Mouse (Mus musculus): ENCODE data around the gene Prkci. TPM values are rescaled to one million over a fixed set of nuclear protein-coding genes. Genes with fewer than 3 reads are reported as not detected.

Gene Prkci
- total RNA-seq, 1 experiment = 95.2 TPM

- H3K9ac ChIP-seq (ENCODE audit: insufficient read depth, low read depth, low read length, poor library complexity, severe bottlenecking) = peak overlapping the region; percentile 93
- H3K27ac ChIP-seq (ENCODE audit: insufficient read depth, low read depth, low read length, poor library complexity, severe bottlenecking) = peak overlapping the region; percentile 100
- TF ChIP-seq ZNF384 (IDR thresholded peaks at IDR 0.05; ENCODE audit: low read depth, low read length) = no peak
- no peak for TF ChIP-seq MAFK (IDR thresholded peaks at IDR 0.05; ENCODE audit: insufficient read depth, low read depth, low read length)
- no peak for TF ChIP-seq CHD2 (IDR thresholded peaks at IDR 0.05; ENCODE audit: low read depth, low read length)
- no peak for TF ChIP-seq HCFC1 (IDR thresholded peaks at IDR 0.05; ENCODE audit: borderline replicate concordance, insufficient read depth, low read length)
- no peak for TF ChIP-seq ZC3H11A (IDR thresholded peaks at IDR 0.05; ENCODE audit: borderline replicate concordance, low read depth, low read length)
- peaks cover 5% of the 10 kb centered on the region; the same call in 1 of the 2 replicates for H3K36me3 ChIP-seq (ENCODE audit: control insufficient read depth, insufficient read depth, low read length, poor library complexity, severe bottlenecking)
- H3K4me3 ChIP-seq (ENCODE audit: insufficient read depth in 1 of 2, low read depth in 1 of 2, low read length in 2 of 2, poor library complexity in 1 of 2, severe bottlenecking in 1 of 2) = peak overlapping the region; percentile 85 to 99
- in situ Hi-C loops (cut with MboI; ENCODE audit: low sequenced_read_pairs in 2 of 2, unreplicated experiment in 2 of 2) = no loop called here
- H3K4me1 ChIP-seq (ENCODE audit: control insufficient read depth in 2 of 2, insufficient read depth in 2 of 2, low read length in 2 of 2, poor library complexity in 1 of 2) = peaks cover 19% of the 10 kb centered on the region in 2 experiments
- no peaks in the 10 kb centered on the region for H3K9me3 ChIP-seq (ENCODE audit: control insufficient read depth, insufficient read depth, low read depth, low read length)
- DNase-seq (ENCODE audit: low read depth, low spot score) = peak; percentile 15
Measured at GRCm38 (mm10) chr3:31095491-31096154, 100.1 kb downstream of the Prkci start.

- Histone ChIP-seq H3K4me3 (ENCODE audit: insufficient read depth in 1 of 2, low read depth in 1 of 2, low read length in 2 of 2, poor library complexity in 1 of 2, severe bottlenecking in 1 of 2) (peak overlapping the region; percentile 85 to 99), H3K27ac (ENCODE audit: insufficient read depth, low read depth, low read length, poor library complexity, severe bottlenecking) (peak overlapping the region; percentile 100; the same call in 1 of the 2 replicates), H3K9ac (ENCODE audit: insufficient read depth, low read depth, low read length, poor library complexity, severe bottlenecking) (peak overlapping the region; percentile 93; the same call in 1 of the 2 replicates), H3K4me1 (ENCODE audit: control insufficient read depth in 2 of 2, insufficient read depth in 2 of 2, low read length in 2 of 2, poor library complexity in 1 of 2) (peaks cover 13 to 17% of the 10 kb centered on the region in 2 experiments), H3K9me3 (ENCODE audit: control insufficient read depth, insufficient read depth, low read depth, low read length) (no peaks in the 10 kb centered on the region), H3K36me3 (ENCODE audit: control insufficient read depth, insufficient read depth, low read length, poor library complexity, severe bottlenecking) (peaks cover 5% of the 10 kb centered on the region; the same call in 1 of the 2 replicates)
- in situ Hi-C loops (cut with MboI; ENCODE audit: low sequenced_read_pairs in 2 of 2, unreplicated experiment in 2 of 2) = no loop called here
- DNase-seq (ENCODE audit: low read depth, low spot score) = no peak
- TF ChIP-seq ZC3H11A (IDR thresholded peaks at IDR 0.05; ENCODE audit: borderline replicate concordance, low read depth, low read length) = no peak
Measured at GRCm38 (mm10) chr3:31096155-31097101, 100.9 kb downstream of the Prkci start.

- Histone ChIP-seq H3K9me3 (ENCODE audit: control insufficient read depth, insufficient read depth, low read depth, low read length) (no peaks in the 10 kb centered on the region), H3K27ac (ENCODE audit: insufficient read depth, low read depth, low read length, poor library complexity, severe bottlenecking) (no peak overlapping the region), H3K9ac (ENCODE audit: insufficient read depth, low read depth, low read length, poor library complexity, severe bottlenecking) (peak overlapping the region; percentile 31; the same call in 1 of the 2 replicates), H3K4me3 (ENCODE audit: insufficient read depth in 1 of 2, low read depth in 1 of 2, low read length in 2 of 2, poor library complexity in 1 of 2, severe bottlenecking in 1 of 2) (peak overlapping the region; percentile 35 to 85), H3K4me1 (ENCODE audit: control insufficient read depth in 2 of 2, insufficient read depth in 2 of 2, low read length in 2 of 2, poor library complexity in 1 of 2) (peaks cover 7 to 21% of the 10 kb centered on the region in 2 experiments; a peak in 3 of 4 replicates), H3K36me3 (ENCODE audit: control insufficient read depth, insufficient read depth, low read length, poor library complexity, severe bottlenecking) (peaks cover 5% of the 10 kb centered on the region; the same call in 1 of the 2 replicates)
- DNase-seq (ENCODE audit: low read depth, low spot score) = no peak
- in situ Hi-C loops (cut with MboI; ENCODE audit: low sequenced_read_pairs in 2 of 2, unreplicated experiment in 2 of 2) = no loop called here
- no peak for TF ChIP-seq HCFC1 (IDR thresholded peaks at IDR 0.05; ENCODE audit: borderline replicate concordance, insufficient read depth, low read length)
- no peak for TF ChIP-seq ZNF384 (IDR thresholded peaks at IDR 0.05; ENCODE audit: low read depth, low read length)
- TF ChIP-seq MAFK (IDR thresholded peaks at IDR 0.05; ENCODE audit: insufficient read depth, low read depth, low read length) = no peak
- TF ChIP-seq ZC3H11A (IDR thresholded peaks at IDR 0.05; ENCODE audit: borderline replicate concordance, low read depth, low read length) = no peak
- no peak for TF ChIP-seq CHD2 (IDR thresholded peaks at IDR 0.05; ENCODE audit: low read depth, low read length)
Measured at GRCm38 (mm10) chr3:31097102-31097720, 101.7 kb downstream of the Prkci start.

GRCm38 (mm10) chr3:31097976-31098375 lies 102.4 kb downstream of the Prkci start:
- H3K4me3 ChIP-seq (ENCODE audit: insufficient read depth in 1 of 2, low read depth in 1 of 2, low read length in 2 of 2, poor library complexity in 1 of 2, severe bottlenecking in 1 of 2) = peak overlapping the region; percentile 35 to 85
- H3K4me1 ChIP-seq (ENCODE audit: control insufficient read depth in 2 of 2, insufficient read depth in 2 of 2, low read length in 2 of 2, poor library complexity in 1 of 2) = peaks cover 6 to 16% of the 10 kb centered on the region in 2 experiments; a peak in 3 of 4 replicates
- H3K9me3 ChIP-seq (ENCODE audit: control insufficient read depth, insufficient read depth, low read depth, low read length) = no peaks in the 10 kb centered on the region
- in situ Hi-C loops (cut with MboI; ENCODE audit: low sequenced_read_pairs in 2 of 2, unreplicated experiment in 2 of 2) = no loop called here
- peaks cover 5% of the 10 kb centered on the region; the same call in 1 of the 2 replicates for H3K36me3 ChIP-seq (ENCODE audit: control insufficient read depth, insufficient read depth, low read length, poor library complexity, severe bottlenecking)
- no peak overlapping the region for H3K27ac ChIP-seq (ENCODE audit: insufficient read depth, low read depth, low read length, poor library complexity, severe bottlenecking)
- TF ChIP-seq CHD2 (IDR thresholded peaks at IDR 0.05; ENCODE audit: low read depth, low read length) = no peak
- TF ChIP-seq ZC3H11A (IDR thresholded peaks at IDR 0.05; ENCODE audit: borderline replicate concordance, low read depth, low read length) = no peak
- no peak for TF ChIP-seq MAFK (IDR thresholded peaks at IDR 0.05; ENCODE audit: insufficient read depth, low read depth, low read length)
- TF ChIP-seq ZNF384 (IDR thresholded peaks at IDR 0.05; ENCODE audit: low read depth, low read length) = no peak
- no peak for TF ChIP-seq HCFC1 (IDR thresholded peaks at IDR 0.05; ENCODE audit: borderline replicate concordance, insufficient read depth, low read length)
- DNase-seq (ENCODE audit: low read depth, low spot score) = no peak
- H3K9ac ChIP-seq (ENCODE audit: insufficient read depth, low read depth, low read length, poor library complexity, severe bottlenecking) = peak overlapping the region; percentile 10; the same call in 1 of the 2 replicates

All from ES-E14 (cell line).